Comparison of ENCODE assay signal across 8 mouse cellular contexts in the genomic region with DNA sequence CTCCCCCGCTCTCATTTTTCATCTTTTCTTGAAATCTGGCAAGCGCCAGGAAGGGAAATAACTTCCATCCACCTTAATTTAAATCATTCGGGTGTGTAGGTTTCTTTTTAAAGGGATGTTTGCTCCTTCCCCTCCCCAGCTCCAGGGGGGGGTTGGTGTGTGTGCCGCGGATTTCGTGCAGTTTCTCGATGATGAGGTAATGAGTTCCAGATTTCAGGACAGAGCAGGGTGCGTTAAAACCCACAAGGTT. TPM values are rescaled to one million over a fixed set of nuclear protein-coding genes. Genes with fewer than 3 reads are reported as not detected.
DNase-seq lines count a peak whose midpoint lies in the region; ATAC-seq lines count a peak whose summit lies in the region.

No protein-coding gene starts in this region.

- H3K9ac ChIP-seq in kidney, embryonic 15.5 days, result peak overlapping the region; percentile 79
- peak overlapping the region; percentile 84 for H3K9ac ChIP-seq in heart, embryonic 16.5 days (ENCODE audit: low read length)

- H3K36me3 ChIP-seq in kidney, embryonic 15.5 days, result peaks cover 10% of the 10 kb centered on the region
- H3K36me3 ChIP-seq in heart, embryonic 16.5 days (ENCODE audit: control insufficient read depth, insufficient read depth), result peaks cover 5% of the 10 kb centered on the region
- peaks cover 27% of the 10 kb centered on the region for H3K36me3 ChIP-seq in midbrain, embryonic 10.5 days

- peak overlapping the region; percentile 84 for H3K4me2 ChIP-seq in kidney, embryonic 15.5 days
- peak overlapping the region; percentile 85 for H3K4me2 ChIP-seq in heart, embryonic 16.5 days (ENCODE audit: low read depth, low read length)

- H3K27me3 ChIP-seq in kidney, embryonic 15.5 days, result no peaks in the 10 kb centered on the region
- H3K27me3 ChIP-seq in heart, embryonic 16.5 days (ENCODE audit: control insufficient read depth, insufficient read depth, low read length), result no peaks in the 10 kb centered on the region
- no peaks in the 10 kb centered on the region for H3K27me3 ChIP-seq in midbrain, embryonic 10.5 days (ENCODE audit: low read depth, poor library complexity, severe bottlenecking)

- peaks cover 48% of the 10 kb centered on the region for H3K4me1 ChIP-seq in kidney, embryonic 15.5 days
- H3K4me1 ChIP-seq in heart, embryonic 16.5 days (ENCODE audit: control insufficient read depth, insufficient read depth, low read length), result peaks cover 11% of the 10 kb centered on the region
- peaks cover 51% of the 10 kb centered on the region for H3K4me1 ChIP-seq in midbrain, embryonic 10.5 days

- whole genome bisulfite sequencing in kidney, embryonic 15.5 days, result 0% methylated on average over 8 of the region's 8 CpGs
- under 1% methylated on average over 8 of the region's 8 CpGs for WGBS in heart, embryonic 16.5 days
- 0% methylated on average over 8 of the region's 8 CpGs for WGBS in midbrain, embryonic 10.5 days

- DNase-seq in kidney, postnatal 25 days, result no peak
- DNase-seq in R1 (ENCODE audit: low read depth, low spot score), result peak; percentile 61
- no peak for DNase-seq in midbrain, embryonic 10.5 days (ENCODE audit: low spot score)
- no peak for DNase-seq in right cerebral cortex, postnatal 10 days (ENCODE audit: low spot score in 2 of 2)
- DNase-seq in gastrocnemius, adult 18-20 months (ENCODE audit: low spot score), result no peak
- DNase-seq in urinary bladder, adult 18-20 months (ENCODE audit: low spot score in 2 of 2), result no peak

- no peak for ATAC-seq in kidney, embryonic 15.5 days (replicated peaks; ENCODE audit: low FRiP score)
- no peak for ATAC-seq in heart, embryonic 16.5 days (replicated peaks; ENCODE audit: extremely low read depth, insufficient read depth, low FRiP score)

- peak overlapping the region; percentile 84 for H3K4me3 ChIP-seq in kidney, embryonic 15.5 days (replicated peaks)
- H3K4me3 ChIP-seq in heart, embryonic 16.5 days (ENCODE audit: low read length), result peak overlapping the region; percentile 70
- H3K4me3 ChIP-seq in midbrain, embryonic 10.5 days, result peak overlapping the region; percentile 85

- peak overlapping the region; percentile 99 for H3K27ac ChIP-seq in kidney, embryonic 15.5 days
- peak overlapping the region; percentile 100 for H3K27ac ChIP-seq in heart, embryonic 16.5 days (ENCODE audit: low read length)
- peak overlapping the region; percentile 99 for H3K27ac ChIP-seq in midbrain, embryonic 10.5 days (replicated peaks)

- H3K9me3 ChIP-seq in kidney, embryonic 15.5 days (replicated peaks), result no peaks in the 10 kb centered on the region
- no peaks in the 10 kb centered on the region for H3K9me3 ChIP-seq in heart, embryonic 16.5 days (replicated peaks; ENCODE audit: control insufficient read depth, low read length)
- no peaks in the 10 kb centered on the region for H3K9me3 ChIP-seq in midbrain, embryonic 10.5 days (replicated peaks)

RNA-seq across cellular contexts. Expression of a gene that starts 2.0 kb away (rescaled TPM):
- 136 and 154 TPM in 2 replicates for polyA plus RNA-seq in kidney, embryonic 15.5 days (2015; fragmentation: Nextera tagmentation; extraction: Ambion mirVana)
- polyA plus RNA-seq in heart, embryonic 16.5 days (2015; fragmentation: Nextera tagmentation; extraction: Ambion mirVana), result 85.5 and 90.1 TPM in 2 replicates
- polyA plus RNA-seq in midbrain, embryonic 10.5 days (2016; fragmentation: Nextera tagmentation; extraction: Ambion mirVana), result 127 and 141 TPM in 2 replicates
- 10 to 100 TPM; 20.1 to 34.4 TPM for total RNA-seq in gastrocnemius, adult 18-20 months (2021)
